Mouse (Mus musculus) heart, embryonic 12.5 days (tissue): Measurements from ENCODE around the gene Cip2a. TPM values are rescaled to one million over a fixed set of nuclear protein-coding genes. Genes with fewer than 3 reads are reported as not detected.
A peak's percentile ranks its signal among the peaks of the same experiment; 100 is the strongest.

Experiments
- ATAC-seq: fragments of 200-750 bp; cut with Nextera tagmentation; 2 replicates; pipeline ENCODE4 v1.8.0; 2017; ENCODE audit warnings: moderate TSS enrichment, moderate library complexity; ENCODE audit not compliant: insufficient number of reproducible peaks, low FRiP score
- H3K27ac ChIP-seq: fragments of 300-500 bp; sonication (generic); 2 replicates; pipeline ENCODE4 v1.5.1; 2016; ENCODE audit warnings: mild to moderate bottlenecking, moderate library complexity; ENCODE audit not compliant: poor library complexity, severe bottlenecking
- H3K27me3 ChIP-seq: fragments of 300-500 bp; sonication (generic); replicated peaks from 2 replicates; pipeline ENCODE4 v1.6.1; 2016; ENCODE audit warnings: mild to moderate bottlenecking, moderate library complexity
- H3K36me3 ChIP-seq: fragments of 300-500 bp; sonication (generic); 2 replicates; pipeline ENCODE4 v1.6.1; 2016; ENCODE audit warnings: mild to moderate bottlenecking, moderate library complexity
- H3K4me1 ChIP-seq: fragments of 300-500 bp; sonication (generic); replicated peaks from 2 replicates; pipeline ENCODE4 v1.6.1; 2016; ENCODE audit warnings: mild to moderate bottlenecking
- H3K4me2 ChIP-seq: fragments of 300-500 bp; sonication (generic); 2 replicates; pipeline ENCODE4 v1.6.1; 2016; ENCODE audit warnings: mild to moderate bottlenecking, moderate library complexity
- H3K4me3 ChIP-seq: fragments of 300-500 bp; sonication (generic); 2 replicates; pipeline ENCODE4 v1.5.1; 2016; ENCODE audit warnings: mild to moderate bottlenecking
- H3K9ac ChIP-seq: fragments of 300-500 bp; sonication (generic); 2 replicates; pipeline ENCODE4 v1.6.1; 2016; ENCODE audit warnings: mild to moderate bottlenecking, moderate library complexity
- H3K9me3 ChIP-seq: fragments of 300-500 bp; sonication (generic); replicated peaks from 2 replicates; pipeline ENCODE4 v1.6.1; 2016; ENCODE audit warnings: mild to moderate bottlenecking, moderate library complexity
- WGBS: fragments of 180-500 bp; shearing (Covaris S2); methylation state at CpG from one replicate; pipeline ENCODE4 v1.1.7; 2016; 5-methylcytosine and 5-hydroxymethylcytosine counted together
- polyA plus RNA-seq: library from polyadenylated mRNA; unstranded; fragments of >200 nt; fragmentation: Nextera tagmentation; extraction: Ambion mirVana; gene quantifications from 2 replicates; pipeline ENCODE4 v1.2.1, GENCODE M21; 2016

The Cip2a gene
- 31.0 TPM in 2 replicates for polyA plus RNA-seq

- H3K27ac ChIP-seq: peak within 1 kb of the TSS; percentile 95
- WGBS: under 1% methylated on average over 74 of the region's 74 CpGs
- ATAC-seq: peak; percentile 98
Measured at GRCm38 (mm10) chr16:48993559-48994342, at the start of gene Cip2a, which contains the start of gene Dzip3. Gene Cip2a (plus strand): TSS chr16:48994185. Gene Dzip3 (minus strand): TSS chr16:48994165.

GRCm38 (mm10) chr16:48972996-48973395 is 21.0 kb upstream of the Cip2a start:
- Histone ChIP-seq H3K36me3 (peaks cover 19% of the 10 kb centered on the region), H3K4me3 (no peak overlapping the region), H3K9ac (no peak overlapping the region), H3K4me2 (no peak overlapping the region), H3K9me3 (no peaks in the 10 kb centered on the region), H3K27me3 (no peaks in the 10 kb centered on the region), H3K4me1 (no peaks in the 10 kb centered on the region), H3K27ac (no peak overlapping the region)
- 95% methylated on average over 2 of the region's 2 CpGs for WGBS
- ATAC-seq: no peak

More at GRCm38 (mm10) chr16:48993559-48994342, at the start of gene Cip2a, which contains the start of gene Dzip3:
- Histone ChIP-seq H3K9ac (peak within 1 kb of the TSS; percentile 97), H3K9me3 (no peaks in the 10 kb centered on the region; the same call in 1 of the 2 replicates), H3K4me2 (peak within 1 kb of the TSS; percentile 85), H3K4me1 (peaks cover 11% of the 10 kb centered on the region), H3K4me3 (peak within 1 kb of the TSS; percentile 93), H3K27me3 (no peaks in the 10 kb centered on the region), H3K36me3 (peaks cover 3% of the 10 kb centered on the region; the same call in 1 of the 2 replicates)

- Histone ChIP-seq H3K9me3 (no peaks in the 10 kb centered on the region), H3K27me3 (no peaks in the 10 kb centered on the region), H3K36me3 (peaks cover 24% of the 10 kb centered on the region), H3K4me3 (no peak overlapping the region), H3K4me2 (no peak overlapping the region), H3K27ac (no peak overlapping the region), H3K4me1 (no peaks in the 10 kb centered on the region), H3K9ac (no peak overlapping the region)
- 92% methylated on average over 1 of the region's 1 CpGs for WGBS
- no peak for ATAC-seq
Measured at GRCm38 (mm10) chr16:48973548-48973947, 20.4 kb upstream of the Cip2a start.

GRCm38 (mm10) chr16:48979965-48980364 is 14.0 kb upstream of the Cip2a start:
- no peaks in the 10 kb centered on the region for H3K4me1 ChIP-seq
- no peak overlapping the region for H3K9ac ChIP-seq
- no peaks in the 10 kb centered on the region for H3K9me3 ChIP-seq
- no peak overlapping the region for H3K4me3 ChIP-seq
- no peak overlapping the region for H3K27ac ChIP-seq
- no peaks in the 10 kb centered on the region for H3K27me3 ChIP-seq
- no peak for ATAC-seq
- H3K36me3 ChIP-seq: peaks cover 25% of the 10 kb centered on the region
- H3K4me2 ChIP-seq: no peak overlapping the region

GRCm38 (mm10) chr16:48985034-48985627 is 8.9 kb upstream of the Cip2a start:
- Histone ChIP-seq H3K27ac (no peak overlapping the region), H3K9ac (no peak overlapping the region), H3K9me3 (no peaks in the 10 kb centered on the region; the same call in 1 of the 2 replicates), H3K4me2 (no peak overlapping the region), H3K4me3 (no peak overlapping the region), H3K36me3 (peaks cover 7% of the 10 kb centered on the region), H3K4me1 (peaks cover 5% of the 10 kb centered on the region; the same call in 1 of the 2 replicates), H3K27me3 (no peaks in the 10 kb centered on the region)
- ATAC-seq: no peak
- 67% methylated on average over 5 of the region's 5 CpGs for WGBS

- Histone ChIP-seq H3K27me3 (no peaks in the 10 kb centered on the region), H3K27ac (no peak overlapping the region), H3K9me3 (no peaks in the 10 kb centered on the region; the same call in 1 of the 2 replicates), H3K9ac (no peak overlapping the region), H3K4me2 (no peak overlapping the region), H3K36me3 (peaks cover 3% of the 10 kb centered on the region; the same call in 1 of the 2 replicates), H3K4me1 (peaks cover 6% of the 10 kb centered on the region), H3K4me3 (no peak overlapping the region)
- no peak for ATAC-seq
Measured at GRCm38 (mm10) chr16:48989700-48990099, 4.3 kb upstream of the Cip2a start.

GRCm38 (mm10) chr16:48992437-48993230 is 1.4 kb upstream of the Cip2a start:
- Histone ChIP-seq H3K4me3 (peak overlapping the region; percentile 93), H3K9me3 (no peaks in the 10 kb centered on the region; the same call in 1 of the 2 replicates), H3K4me2 (peak overlapping the region; percentile 85), H3K27ac (no peak overlapping the region), H3K36me3 (peaks cover 3% of the 10 kb centered on the region; the same call in 1 of the 2 replicates), H3K4me1 (peaks cover 11% of the 10 kb centered on the region), H3K9ac (peak overlapping the region; percentile 56; the same call in 1 of the 2 replicates), H3K27me3 (no peaks in the 10 kb centered on the region)
- 31% methylated on average over 10 of the region's 10 CpGs for whole genome bisulfite sequencing
- no peak for ATAC-seq

- peak overlapping the region; percentile 85 for H3K4me2 ChIP-seq
- 3% methylated on average over 9 of the region's 9 CpGs for WGBS
- H3K36me3 ChIP-seq: peaks cover 3% of the 10 kb centered on the region; the same call in 1 of the 2 replicates
- no peaks in the 10 kb centered on the region for H3K27me3 ChIP-seq
- ATAC-seq: no peak
- H3K4me3 ChIP-seq: peak overlapping the region; percentile 93
- H3K4me1 ChIP-seq: peaks cover 11% of the 10 kb centered on the region
- H3K27ac ChIP-seq: peak overlapping the region; percentile 95
- no peaks in the 10 kb centered on the region; the same call in 1 of the 2 replicates for H3K9me3 ChIP-seq
- H3K9ac ChIP-seq: peak overlapping the region; percentile 97
Measured at GRCm38 (mm10) chr16:48993231-48993558, 790 bp upstream of the Cip2a start.

GRCm38 (mm10) chr16:48994343-48994693 is 333 bp downstream of the Cip2a start:
- no peaks in the 10 kb centered on the region; the same call in 1 of the 2 replicates for H3K9me3 ChIP-seq
- no peaks in the 10 kb centered on the region for H3K27me3 ChIP-seq
- H3K36me3 ChIP-seq: peaks cover 7% of the 10 kb centered on the region
- ATAC-seq: peak; percentile 29
- peaks cover 11% of the 10 kb centered on the region for H3K4me1 ChIP-seq
- 0% methylated on average over 18 of the region's 18 CpGs for WGBS
- peak overlapping the region; percentile 85 for H3K4me2 ChIP-seq
- H3K27ac ChIP-seq: no peak overlapping the region
- peak overlapping the region; percentile 97 for H3K9ac ChIP-seq
- H3K4me3 ChIP-seq: peak overlapping the region; percentile 93

- no peak for ATAC-seq
- no peak overlapping the region for H3K27ac ChIP-seq
- no peaks in the 10 kb centered on the region for H3K9me3 ChIP-seq
- H3K4me1 ChIP-seq: no peaks in the 10 kb centered on the region
- peaks cover 44% of the 10 kb centered on the region for H3K36me3 ChIP-seq
- WGBS: 95% methylated on average over 5 of the region's 5 CpGs
- H3K9ac ChIP-seq: no peak overlapping the region
- H3K4me3 ChIP-seq: no peak overlapping the region
- H3K4me2 ChIP-seq: no peak overlapping the region
- no peaks in the 10 kb centered on the region for H3K27me3 ChIP-seq
Measured at GRCm38 (mm10) chr16:49004151-49004550, 10.2 kb downstream of the Cip2a start.
